Mouse (Mus musculus): Measurements from ENCODE around the gene U2af2.
"Not testable (repeated sequence)": the region's sequence is repeated elsewhere in the genome, so short reads cannot be mapped to it uniquely, and the experiment has no call there.

DNA sequence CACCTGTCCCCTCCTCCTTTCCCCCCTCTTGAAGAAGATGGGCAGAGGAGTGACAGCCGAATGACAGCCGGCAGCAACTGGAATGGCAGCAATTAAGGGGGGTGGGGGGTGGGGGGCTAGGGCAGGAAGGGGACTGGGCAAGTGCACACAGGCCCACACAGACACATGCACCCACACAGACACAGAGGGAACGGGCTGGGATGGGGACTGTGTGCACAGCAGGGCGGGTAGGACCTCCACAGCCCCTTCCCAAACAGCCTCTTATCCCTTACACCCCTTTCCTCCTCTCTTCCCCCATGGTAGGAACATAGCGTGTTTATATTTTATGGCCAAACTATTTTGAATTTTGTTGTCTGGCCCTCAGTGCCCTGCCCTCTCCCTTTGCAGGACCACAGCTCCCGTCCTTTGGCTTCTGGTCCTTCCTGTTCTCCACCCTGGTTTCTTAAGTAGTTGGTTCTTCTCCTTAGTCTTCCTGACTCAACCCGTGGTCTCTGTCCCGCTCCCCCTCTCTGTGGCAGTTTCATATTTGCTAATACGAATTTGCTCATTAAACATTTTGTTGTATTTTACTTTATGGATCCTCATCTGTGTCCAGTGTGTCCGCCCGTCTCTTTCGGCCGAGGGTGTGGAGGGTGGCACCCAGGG, 17.5 kb downstream of the U2af2 start:
- TF ChIP-seq GATA1 (IDR thresholded peaks at IDR 0.05; ENCODE audit: borderline replicate concordance, low read length); CTCF (IDR thresholded peaks at IDR 0.05; ENCODE audit: low read depth, low read length); TAL1 (conservative IDR thresholded peaks at IDR 0.05; ENCODE audit: low read depth, low read length); POLR2AphosphoS5 (IDR thresholded peaks at IDR 0.05; ENCODE audit: insufficient replicate concordance, low read depth, low read length): not testable (repeated sequence)

Data from G1E (cell line).